Mouse (Mus musculus): ENCODE results near the gene Cebpg.

The Cebpg gene

GRCm38 (mm10) chr7:35054977-35055618, 1.3 kb downstream of the Cebpg start:
- DNase-seq (ENCODE audit: low read depth in 2 of 2, low spot score in 2 of 2), result no peak

- no peak for DNase-seq (ENCODE audit: low read depth in 2 of 2, low spot score in 2 of 2)
Observed at GRCm38 (mm10) chr7:35054286-35054685, 2.1 kb downstream of the Cebpg start.

- DNase-seq (ENCODE audit: low read depth in 2 of 2, low spot score in 2 of 2), result no peak
Observed at GRCm38 (mm10) chr7:35053161-35053560, 3.2 kb downstream of the Cebpg start.

GRCm38 (mm10) chr7:35050540-35050939, 5.8 kb downstream of the Cebpg start:
- no peak for DNase-seq (ENCODE audit: low read depth in 2 of 2, low spot score in 2 of 2)

GRCm38 (mm10) chr7:35046091-35046490, 10.3 kb downstream of the Cebpg start:
- no peak for DNase-seq (ENCODE audit: low read depth in 2 of 2, low spot score in 2 of 2)

GRCm38 (mm10) chr7:35044719-35045118, 11.7 kb downstream of the Cebpg start:
- no peak for DNase-seq (ENCODE audit: low read depth in 2 of 2, low spot score in 2 of 2)

- DNase-seq (ENCODE audit: low read depth in 2 of 2, low spot score in 2 of 2), result no peak
Observed at GRCm38 (mm10) chr7:35043266-35043817, 13.0 kb downstream of the Cebpg start.

GRCm38 (mm10) chr7:35042759-35043217, 13.6 kb downstream of the Cebpg start:
- no peak for DNase-seq (ENCODE audit: low read depth in 2 of 2, low spot score in 2 of 2)

GRCm38 (mm10) chr7:35042209-35042554, 14.2 kb downstream of the Cebpg start:
- DNase-seq (ENCODE audit: low read depth in 2 of 2, low spot score in 2 of 2), result no peak

GRCm38 (mm10) chr7:35041286-35042208, 14.8 kb downstream of the Cebpg start:
- no peak for DNase-seq (ENCODE audit: low read depth in 2 of 2, low spot score in 2 of 2)

GRCm38 (mm10) chr7:35040176-35040972, 16.0 kb downstream of the Cebpg start:
- no peak for DNase-seq (ENCODE audit: low read depth in 2 of 2, low spot score in 2 of 2)

- DNase-seq (ENCODE audit: low read depth in 2 of 2, low spot score in 2 of 2), result no peak
Observed at GRCm38 (mm10) chr7:35037408-35037807, 19.0 kb downstream of the Cebpg start.

- DNase-seq (ENCODE audit: low read depth in 2 of 2, low spot score in 2 of 2), result no peak
Observed at GRCm38 (mm10) chr7:35036266-35036731, 20.1 kb downstream of the Cebpg start.

- no peak for DNase-seq (ENCODE audit: low read depth in 2 of 2, low spot score in 2 of 2)
Observed at GRCm38 (mm10) chr7:35035565-35035964, 20.8 kb downstream of the Cebpg start.

GRCm38 (mm10) chr7:35035141-35035553, 21.2 kb downstream of the Cebpg start:
- DNase-seq (ENCODE audit: low read depth in 2 of 2, low spot score in 2 of 2), result no peak

GRCm38 (mm10) chr7:35030567-35030966, 25.8 kb downstream of the Cebpg start:
- DNase-seq (ENCODE audit: low read depth in 2 of 2, low spot score in 2 of 2), result no peak

- no peak for DNase-seq (ENCODE audit: low read depth in 2 of 2, low spot score in 2 of 2)
Observed at GRCm38 (mm10) chr7:35029648-35030047, 26.7 kb downstream of the Cebpg start.

GRCm38 (mm10) chr7:35029228-35029627, 27.1 kb downstream of the Cebpg start:
- DNase-seq (ENCODE audit: low read depth in 2 of 2, low spot score in 2 of 2), result no peak

GRCm38 (mm10) chr7:35028559-35028958, 27.8 kb downstream of the Cebpg start:
- no peak for DNase-seq (ENCODE audit: low read depth in 2 of 2, low spot score in 2 of 2)

- no peak for DNase-seq (ENCODE audit: low read depth in 2 of 2, low spot score in 2 of 2)
Observed at GRCm38 (mm10) chr7:35027801-35028420, 28.5 kb downstream of the Cebpg start.

GRCm38 (mm10) chr7:35026838-35027291, 29.5 kb downstream of the Cebpg start:
- DNase-seq (ENCODE audit: low read depth in 2 of 2, low spot score in 2 of 2), result no peak

All from CD8-positive naive resting alpha-beta T cell, adult 2 months (primary cell).